ENCODE assay signal across 28 mouse cellular contexts in genomic region chr12:38818320-38818719, GRCm38 (mm10). TPM values are rescaled to one million over a fixed set of nuclear protein-coding genes. Genes with fewer than 3 reads are reported as not detected.
DNase-seq lines count a peak whose midpoint lies in the region; ATAC-seq lines count a peak whose summit lies in the region.
"Had no signal": no experiment of that assay in that cellular context is flagged by ENCODE, and none has a peak within 500 bp of the region (broad histone marks: within the 10 kb centered on the region; RNA-seq: fewer than 3 reads in every experiment).

No protein-coding gene starts in this region.

- H3K9me3 ChIP-seq in forebrain, embryonic 11.5 days (ENCODE audit: control insufficient read depth, low read length), result no peaks in the 10 kb centered on the region
- H3K9me3 ChIP-seq: embryonic facial prominence, embryonic 10.5 days; embryonic facial prominence, embryonic 15.5 days; forebrain, embryonic 13.5 days; heart, embryonic 13.5 days had no signal

- H3K9ac ChIP-seq in forebrain, embryonic 11.5 days (ENCODE audit: low read length), result no peak overlapping the region
- H3K9ac ChIP-seq: embryonic facial prominence, embryonic 15.5 days; forebrain, embryonic 13.5 days; heart, embryonic 13.5 days; hindbrain, embryonic 14.5 days; liver, embryonic 14.5 days had no signal

- no peak overlapping the region for H3K27ac ChIP-seq in forebrain, embryonic 11.5 days (ENCODE audit: low read depth, low read length)
- H3K27ac ChIP-seq: embryonic facial prominence, embryonic 10.5 days; embryonic facial prominence, embryonic 15.5 days; forebrain, embryonic 13.5 days; heart, embryonic 13.5 days; hindbrain, embryonic 14.5 days; liver, embryonic 14.5 days; macrophage had no signal

- no peak overlapping the region for H3K4me2 ChIP-seq in forebrain, embryonic 11.5 days (ENCODE audit: low read depth, low read length, severe bottlenecking)
- H3K4me2 ChIP-seq: embryonic facial prominence, embryonic 15.5 days; forebrain, embryonic 13.5 days; heart, embryonic 13.5 days; hindbrain, embryonic 14.5 days had no signal

- no peak for ATAC-seq in forebrain, embryonic 11.5 days (replicated peaks; ENCODE audit: low FRiP score)
- ATAC-seq: forebrain, embryonic 13.5 days; intestine, postnatal 0 days; Patski had no signal

- peaks cover 2% of the 10 kb centered on the region; the same call in 1 of the 2 replicates for H3K4me1 ChIP-seq in forebrain, embryonic 11.5 days (replicated peaks; ENCODE audit: control insufficient read depth, insufficient read depth, low read length)
- H3K4me1 ChIP-seq: embryonic facial prominence, embryonic 15.5 days; heart, embryonic 13.5 days had no signal

- H3K4me3 ChIP-seq in forebrain, embryonic 11.5 days (ENCODE audit: low read depth, low read length), result no peak overlapping the region
- H3K4me3 ChIP-seq: embryonic facial prominence, embryonic 10.5 days; embryonic facial prominence, embryonic 15.5 days; forebrain, embryonic 13.5 days; heart, embryonic 13.5 days had no signal

- H3K36me3 ChIP-seq in forebrain, embryonic 11.5 days (ENCODE audit: control insufficient read depth, insufficient read depth, low read length), result no peaks in the 10 kb centered on the region
- H3K36me3 ChIP-seq: embryonic facial prominence, embryonic 10.5 days; embryonic facial prominence, embryonic 15.5 days had no signal

- 80% methylated on average over 2 of the region's 2 CpGs for WGBS in forebrain, embryonic 11.5 days

- H3K27me3 ChIP-seq in forebrain, embryonic 11.5 days (ENCODE audit: control insufficient read depth, insufficient read depth, low read length), result no peaks in the 10 kb centered on the region
- H3K27me3 ChIP-seq: embryonic facial prominence, embryonic 15.5 days; forebrain, embryonic 13.5 days; heart, embryonic 13.5 days; Patski had no signal

- DNase-seq in layer of hippocampus, adult 18-20 months (ENCODE audit: low spot score in 2 of 2), result peak; percentile 19 to 70
- no peak for DNase-seq in layer of hippocampus, postnatal 25 days (ENCODE audit: extremely low spot score in 1 of 2, low spot score in 1 of 2)
- DNase-seq in cerebellum, adult 9-10 months, result peak; percentile 94
- DNase-seq in cerebellum, postnatal 36 days, result peak; percentile 39 to 57
- DNase-seq in forebrain, embryonic 11.5 days (ENCODE audit: low spot score), result no peak
- no peak for DNase-seq in spleen, postnatal 36 days (ENCODE audit: low spot score in 2 of 2)
- DNase-seq in adrenal gland, postnatal 36 days, result no peak
- no peak for DNase-seq in thymus, postnatal 36 days
- DNase-seq: adrenal gland, postnatal 10 days; gastrocnemius, postnatal 10 days; heart, postnatal 10 days; kidney, postnatal 14 days; liver; lung, adult 2 months; lung, postnatal 10 days; midbrain, embryonic 14.5 days; spleen, adult 18-20 months had no signal

RNA-seq across cellular contexts. Expression of gene Etv1, which starts 39.1 kb away (rescaled TPM):
- total RNA-seq in layer of hippocampus, adult 18-20 months (2021), result 100 to 1,000 TPM; 101 to 113 TPM
- 10 to 100 TPM; 82.8 to 96.0 TPM for total RNA-seq in layer of hippocampus, postnatal 25 days (2021)
- 25.7 and 28.0 TPM in 2 replicates for polyA plus RNA-seq in forebrain, embryonic 11.5 days (2014; fragmentation: Nextera tagmentation; extraction: Ambion mirVana)
- 10 to 100 TPM; 57.7 to 75.9 TPM for total RNA-seq in adrenal gland, postnatal 36 days (2021)
- total RNA-seq: megakaryocyte-erythroid progenitor cell, adult 5-6 weeks; MEL had no signal

Comparison
In these comparisons a context has a peak if more than half of its experiments do, and no peak if none do; other contexts are left out.
1. DNase-seq: peak in layer of hippocampus, adult 18-20 months (2 of 2), cerebellum, adult 9-10 months (single experiment) and cerebellum, postnatal 36 days (2 of 2); none in layer of hippocampus, postnatal 25 days (0 of 2), forebrain, embryonic 11.5 days (single experiment), spleen, postnatal 36 days (0 of 2), adrenal gland, postnatal 36 days (0 of 2) and thymus, postnatal 36 days (0 of 2).